Mouse (Mus musculus): ENCODE measurements around the gene Ppp1r27. TPM values are rescaled to one million over a fixed set of nuclear protein-coding genes. Genes with fewer than 3 reads are reported as not detected.
A peak's percentile ranks its signal among the peaks of the same experiment; 100 is the strongest.
"Not testable (repeated sequence)": the region's sequence is repeated elsewhere in the genome, so short reads cannot be mapped to it uniquely, and the experiment has no call there.

The Ppp1r27 gene
- polyA plus RNA-seq, 1 experiment from 2014 or later, result not detected

DNA sequence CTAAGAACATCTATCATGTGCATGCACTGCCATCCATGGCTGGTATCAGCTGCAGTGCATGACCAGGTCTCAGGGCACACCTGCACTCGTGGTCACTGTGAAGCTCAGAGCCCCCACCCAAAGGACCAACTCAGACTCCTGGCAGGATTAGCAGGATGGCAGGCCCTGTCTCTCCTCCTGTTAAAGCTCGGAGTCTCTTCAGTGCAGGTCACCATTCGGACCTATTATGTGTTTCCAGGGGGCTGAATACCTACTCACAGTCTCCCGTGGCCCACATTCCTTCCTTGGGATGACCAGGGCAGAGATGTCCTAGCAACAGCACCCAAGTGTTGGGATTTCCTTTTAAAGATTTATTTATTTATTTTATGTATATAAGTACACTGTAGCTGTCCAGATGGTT lies 33.8 kb downstream of the Ppp1r27 start:
- DNase-seq (ENCODE audit: low spot score) (no peak), ATAC-seq (no peak)
- H3K9ac ChIP-seq (replicated peaks; ENCODE audit: low read depth), result no peak overlapping the region
- H3K27me3 ChIP-seq (replicated peaks; ENCODE audit: insufficient read depth, low read length), result no peaks in the 10 kb centered on the region
- 69% methylated on average over 4 of the region's 4 CpGs for WGBS
- no peaks in the 10 kb centered on the region for H3K9me3 ChIP-seq (ENCODE audit: low read length)
- H3K36me3 ChIP-seq (ENCODE audit: insufficient read depth, low read length), result no peaks in the 10 kb centered on the region
- H3K4me1 ChIP-seq (ENCODE audit: insufficient read depth, low read depth, low read length), result peaks cover 12% of the 10 kb centered on the region
- no peak overlapping the region for H3K27ac ChIP-seq (ENCODE audit: low read length)
- TF ChIP-seq CTCF (IDR thresholded peaks at IDR 0.05) (no peak), EP300 (IDR thresholded peaks at IDR 0.05) (no peak)
- no peak overlapping the region for H3K4me3 ChIP-seq (ENCODE audit: low read depth, low read length)
- no peak overlapping the region for H3K4me2 ChIP-seq (replicated peaks; ENCODE audit: low read depth, low read length)

GRCm38 (mm10) chr11:120515611-120516010 lies 35.3 kb downstream of the Ppp1r27 start:
- 17% methylated on average over 17 of the region's 17 CpGs for WGBS
- Histone ChIP-seq H3K4me3 (ENCODE audit: low read depth, low read length) (no peak overlapping the region), H3K27me3 (replicated peaks; ENCODE audit: insufficient read depth, low read length) (no peaks in the 10 kb centered on the region), H3K4me1 (ENCODE audit: insufficient read depth, low read depth, low read length) (peaks cover 12% of the 10 kb centered on the region), H3K9ac (replicated peaks; ENCODE audit: low read depth) (no peak overlapping the region), H3K4me2 (replicated peaks; ENCODE audit: low read depth, low read length) (no peak overlapping the region), H3K36me3 (ENCODE audit: insufficient read depth, low read length) (no peaks in the 10 kb centered on the region), H3K27ac (ENCODE audit: low read length) (no peak overlapping the region), H3K9me3 (ENCODE audit: low read length) (no peaks in the 10 kb centered on the region)
- peak; percentile 60 for ATAC-seq
- peak; percentile 92 for DNase-seq (ENCODE audit: low spot score)
- peak; percentile 100 for TF ChIP-seq CTCF (IDR thresholded peaks at IDR 0.05)
- TF ChIP-seq EP300 (IDR thresholded peaks at IDR 0.05), result no peak

DNA sequence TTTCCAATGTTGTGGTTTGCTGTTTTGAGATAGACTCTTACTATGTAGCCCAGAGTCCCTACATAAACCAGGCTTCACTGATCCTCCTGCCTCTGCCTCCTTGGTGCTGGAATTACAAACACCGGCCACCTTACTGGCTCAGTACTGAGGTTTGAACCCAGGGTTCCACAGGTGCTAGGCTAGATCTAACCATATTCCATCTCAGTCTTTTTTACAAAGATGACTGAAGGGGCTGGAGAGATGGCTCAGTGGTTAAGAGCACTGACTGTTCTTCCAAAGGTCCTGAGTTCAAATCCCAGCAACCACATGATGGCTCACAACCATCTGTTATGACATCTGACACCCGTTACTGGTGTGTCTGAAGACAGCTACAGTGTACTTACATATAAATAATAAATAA lies 36.7 kb downstream of the Ppp1r27 start:
- not testable (repeated sequence) for DNase-seq (ENCODE audit: low spot score); H3K9me3 ChIP-seq (ENCODE audit: low read length); ATAC-seq

GRCm38 (mm10) chr11:120512790-120513453 lies 38.0 kb downstream of the Ppp1r27 start:
- H3K9ac ChIP-seq (replicated peaks; ENCODE audit: low read depth), result no peak overlapping the region
- peaks cover 6% of the 10 kb centered on the region; the same call in 1 of the 2 replicates for H3K4me1 ChIP-seq (ENCODE audit: insufficient read depth, low read depth, low read length)
- no peaks in the 10 kb centered on the region for H3K27me3 ChIP-seq (replicated peaks; ENCODE audit: insufficient read depth, low read length)
- H3K4me2 ChIP-seq (replicated peaks; ENCODE audit: low read depth, low read length), result no peak overlapping the region
- DNase-seq (ENCODE audit: low spot score) (no peak), ATAC-seq (no peak)
- no peak overlapping the region for H3K4me3 ChIP-seq (ENCODE audit: low read depth, low read length)
- no peaks in the 10 kb centered on the region for H3K36me3 ChIP-seq (ENCODE audit: insufficient read depth, low read length)
- 30% methylated on average over 6 of the region's 6 CpGs for WGBS
- H3K9me3 ChIP-seq (ENCODE audit: low read length), result no peaks in the 10 kb centered on the region
- H3K27ac ChIP-seq (ENCODE audit: low read length), result no peak overlapping the region
- TF ChIP-seq EP300 (IDR thresholded peaks at IDR 0.05) (no peak), CTCF (IDR thresholded peaks at IDR 0.05) (no peak)

More for the DNA sequence above, 36.7 kb downstream of the Ppp1r27 start:
- H3K9ac ChIP-seq (replicated peaks; ENCODE audit: low read depth); H3K27ac ChIP-seq (ENCODE audit: low read length); H3K27me3 ChIP-seq (replicated peaks; ENCODE audit: insufficient read depth, low read length); H3K36me3 ChIP-seq (ENCODE audit: insufficient read depth, low read length); H3K4me3 ChIP-seq (ENCODE audit: low read depth, low read length); H3K4me2 ChIP-seq (replicated peaks; ENCODE audit: low read depth, low read length): not testable (repeated sequence)
- WGBS, result 83% methylated on average over 2 of the region's 2 CpGs
- H3K4me1 ChIP-seq (ENCODE audit: insufficient read depth, low read depth, low read length), result peaks cover 11% of the 10 kb centered on the region

DNA sequence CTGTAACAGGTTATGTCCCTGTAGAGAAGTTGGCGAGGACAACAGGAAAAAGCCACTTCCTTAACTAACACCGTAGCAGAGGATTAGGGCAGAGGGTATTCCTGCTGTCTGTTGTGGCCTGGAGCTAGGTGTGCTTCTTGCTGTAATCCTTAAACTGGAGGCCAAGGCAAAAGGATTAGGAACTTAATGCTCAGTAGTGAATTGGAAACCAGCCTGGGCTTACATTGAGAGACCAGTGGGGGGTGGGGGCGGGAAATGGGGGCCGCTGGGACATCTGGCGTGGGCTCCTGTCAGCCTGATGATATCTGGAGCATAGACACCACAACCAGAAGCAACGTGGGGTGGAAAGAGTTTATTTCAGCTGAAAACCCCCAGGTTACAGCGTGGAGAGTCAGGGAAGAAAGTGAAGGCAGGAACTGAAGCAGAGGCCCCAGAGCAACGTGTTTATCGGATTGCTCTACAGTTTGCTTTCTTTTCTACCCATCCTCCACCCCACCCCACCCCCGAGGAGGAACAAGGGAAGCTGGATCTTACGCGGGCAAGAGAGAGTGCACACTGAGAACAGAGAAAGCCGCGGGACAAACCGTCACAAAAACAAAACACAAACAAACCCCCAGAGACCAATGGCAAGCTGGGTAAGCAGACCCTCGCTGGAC lies 40.4 kb downstream of the Ppp1r27 start:
- Histone ChIP-seq H3K4me1 (ENCODE audit: insufficient read depth, low read depth, low read length) (peaks cover 6% of the 10 kb centered on the region; the same call in 1 of the 2 replicates), H3K4me2 (replicated peaks; ENCODE audit: low read depth, low read length) (peak overlapping the region; percentile 54), H3K9ac (replicated peaks; ENCODE audit: low read depth) (peak overlapping the region; percentile 38; the same call in 1 of the 2 replicates), H3K4me3 (ENCODE audit: low read depth, low read length) (peak overlapping the region; percentile 20), H3K36me3 (ENCODE audit: insufficient read depth, low read length) (no peaks in the 10 kb centered on the region), H3K9me3 (ENCODE audit: low read length) (no peaks in the 10 kb centered on the region), H3K27me3 (replicated peaks; ENCODE audit: insufficient read depth, low read length) (no peaks in the 10 kb centered on the region), H3K27ac (ENCODE audit: low read length) (peak overlapping the region; percentile 77)
- DNase-seq (ENCODE audit: low spot score) (peak; percentile 64), ATAC-seq (no peak)
- TF ChIP-seq EP300 (IDR thresholded peaks at IDR 0.05), result no peak
- TF ChIP-seq CTCF (IDR thresholded peaks at IDR 0.05), result no peak
- WGBS, result 8% methylated on average over 16 of the region's 16 CpGs

DNA sequence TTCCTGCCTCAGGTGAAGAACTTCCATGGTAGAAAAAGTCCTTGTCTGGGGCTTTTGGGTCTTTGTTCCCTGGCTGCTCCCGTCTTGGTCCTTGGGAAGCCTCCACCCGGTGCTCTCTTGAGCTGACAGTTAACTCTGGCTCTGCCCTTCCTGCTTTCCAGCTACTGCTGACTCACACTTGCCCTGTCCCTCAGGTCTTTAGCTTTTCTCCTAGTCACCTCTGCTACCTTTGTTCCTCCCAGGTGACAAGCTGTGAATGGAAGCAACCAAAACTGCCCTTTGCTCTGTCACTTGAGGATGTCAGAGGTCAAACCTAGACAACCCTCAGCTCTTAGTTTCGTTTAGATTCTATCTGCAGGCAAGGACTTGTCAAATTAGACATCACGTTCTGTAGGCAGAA lies 41.0 kb downstream of the Ppp1r27 start:
- no peaks in the 10 kb centered on the region for H3K27me3 ChIP-seq (replicated peaks; ENCODE audit: insufficient read depth, low read length)
- 36% methylated on average over 4 of the region's 4 CpGs for WGBS
- H3K4me2 ChIP-seq (replicated peaks; ENCODE audit: low read depth, low read length), result peak overlapping the region; percentile 54; the same call in 1 of the 2 replicates
- H3K4me1 ChIP-seq (ENCODE audit: insufficient read depth, low read depth, low read length), result peaks cover 6% of the 10 kb centered on the region; the same call in 1 of the 2 replicates
- no peaks in the 10 kb centered on the region for H3K36me3 ChIP-seq (ENCODE audit: insufficient read depth, low read length)
- peak overlapping the region; percentile 77 for H3K27ac ChIP-seq (ENCODE audit: low read length)
- no peak overlapping the region for H3K9ac ChIP-seq (replicated peaks; ENCODE audit: low read depth)
- ATAC-seq (no peak), DNase-seq (ENCODE audit: low spot score) (no peak)
- H3K9me3 ChIP-seq (ENCODE audit: low read length), result no peaks in the 10 kb centered on the region
- TF ChIP-seq EP300 (IDR thresholded peaks at IDR 0.05), result no peak
- TF ChIP-seq CTCF (IDR thresholded peaks at IDR 0.05), result no peak
- H3K4me3 ChIP-seq (ENCODE audit: low read depth, low read length), result no peak overlapping the region
